Mouse (Mus musculus) mouse trophoblast stem cell (cell line): ENCODE results near the gene Lgr6.
"Not testable (repeated sequence)": the region's sequence is repeated elsewhere in the genome, so short reads cannot be mapped to it uniquely, and the experiment has no call there.

Experiments
- in situ Hi-C, 2 experiments: fragments of 300-500 bp; cut with MseI, MboI; formaldehyde crosslinking; loops; 2 replicates in 1 of 2; 3 replicates in 1 of 2; pipeline ENCODE4 v1.15.1; 2025

The Lgr6 gene

GRCm38 (mm10) chr1:135128986-135129385 lies 23.9 kb upstream of the Lgr6 start:
- in situ Hi-C loops, result no loop called here

GRCm38 (mm10) chr1:135128011-135128441 lies 22.9 kb upstream of the Lgr6 start:
- in situ Hi-C loops, result no loop called here

- in situ Hi-C loops, result no loop called here
Observed at GRCm38 (mm10) chr1:135126443-135127027, 21.5 kb upstream of the Lgr6 start.

- in situ Hi-C loops, result no loop called here
Observed at GRCm38 (mm10) chr1:135125990-135126389, 20.9 kb upstream of the Lgr6 start.

GRCm38 (mm10) chr1:135124573-135125363 lies 19.7 kb upstream of the Lgr6 start:
- in situ Hi-C loops, result no loop called here

GRCm38 (mm10) chr1:135112661-135113060 lies 7.6 kb upstream of the Lgr6 start:
- in situ Hi-C loops, result no loop called here

- in situ Hi-C loops, result not testable (repeated sequence)
Observed at GRCm38 (mm10) chr1:135111271-135111670, 6.2 kb upstream of the Lgr6 start.

GRCm38 (mm10) chr1:135110075-135110474 lies 5.0 kb upstream of the Lgr6 start:
- in situ Hi-C loops, result no loop called here

GRCm38 (mm10) chr1:135108611-135109010 lies 3.5 kb upstream of the Lgr6 start:
- in situ Hi-C loops, result loop anchor here (5.0 kb wide), 1 partner anchor 121 kb away; no protein-coding TSS in a partner anchor

GRCm38 (mm10) chr1:135105951-135106350 lies 875 bp upstream of the Lgr6 start:
- in situ Hi-C loops, result loop anchor here (5.0 kb wide), 1 partner anchor 119 kb away; no protein-coding TSS in a partner anchor

- in situ Hi-C loops, result no loop called here
Observed at GRCm38 (mm10) chr1:135100400-135100799, 4.7 kb downstream of the Lgr6 start.

GRCm38 (mm10) chr1:135098441-135098840 lies 6.6 kb downstream of the Lgr6 start:
- in situ Hi-C loops, result no loop called here

GRCm38 (mm10) chr1:135097441-135097840 lies 7.6 kb downstream of the Lgr6 start:
- in situ Hi-C loops, result no loop called here

GRCm38 (mm10) chr1:135096312-135096711 lies 8.8 kb downstream of the Lgr6 start:
- in situ Hi-C loops, result no loop called here

- in situ Hi-C loops, result no loop called here
Observed at GRCm38 (mm10) chr1:135095189-135095588, 9.9 kb downstream of the Lgr6 start.

- in situ Hi-C loops, result no loop called here
Observed at GRCm38 (mm10) chr1:135094723-135095122, 10.4 kb downstream of the Lgr6 start.

GRCm38 (mm10) chr1:135090914-135091313 lies 14.2 kb downstream of the Lgr6 start:
- in situ Hi-C loops, result no loop called here

- in situ Hi-C loops, result no loop called here
Observed at GRCm38 (mm10) chr1:135089626-135090025, 15.4 kb downstream of the Lgr6 start.

GRCm38 (mm10) chr1:135087414-135087813 lies 17.7 kb downstream of the Lgr6 start:
- in situ Hi-C loops, result no loop called here

GRCm38 (mm10) chr1:135086015-135086414 lies 19.1 kb downstream of the Lgr6 start:
- in situ Hi-C loops, result no loop called here

- in situ Hi-C loops, result no loop called here
Observed at GRCm38 (mm10) chr1:135085296-135085871, 19.7 kb downstream of the Lgr6 start.

GRCm38 (mm10) chr1:135083465-135083864 lies 21.6 kb downstream of the Lgr6 start:
- in situ Hi-C loops, result no loop called here

- in situ Hi-C loops, result no loop called here
Observed at GRCm38 (mm10) chr1:135082267-135082666, 22.8 kb downstream of the Lgr6 start.
